Mouse (Mus musculus) neural tube, embryonic 13.5 days (tissue): ENCODE results near the gene Igfbp2. TPM values are rescaled to one million over a fixed set of nuclear protein-coding genes. Genes with fewer than 3 reads are reported as not detected.

Experiments
- ATAC-seq: fragments of 200-750 bp; cut with Nextera tagmentation; 2 replicates; pipeline ENCODE4 v1.8.0; 2017; ENCODE audit warnings: low read depth, mild to moderate bottlenecking, moderate TSS enrichment, moderate library complexity
- H3K27ac ChIP-seq: fragments of 300-500 bp; sonication (generic); replicated peaks from 2 replicates; pipeline ENCODE4 v1.5.1; 2015; ENCODE audit warnings: moderate library complexity, mild to moderate bottlenecking, inconsistent platforms
- H3K27me3 ChIP-seq: fragments of 300-500 bp; sonication (generic); 2 replicates; pipeline ENCODE4 v1.6.1; 2015; ENCODE audit warnings: mild to moderate bottlenecking, inconsistent platforms
- H3K36me3 ChIP-seq: fragments of 300-500 bp; sonication (generic); 2 replicates; pipeline ENCODE4 v1.6.1; 2015; ENCODE audit warnings: mild to moderate bottlenecking, inconsistent platforms
- H3K4me1 ChIP-seq: fragments of 300-500 bp; sonication (generic); replicated peaks from 2 replicates; pipeline ENCODE4 v1.6.1; 2015; ENCODE audit warnings: inconsistent platforms
- H3K4me2 ChIP-seq: fragments of 300-500 bp; sonication (generic); 2 replicates; pipeline ENCODE4 v1.6.1; 2015; ENCODE audit warnings: inconsistent platforms, mild to moderate bottlenecking, moderate library complexity
- H3K4me3 ChIP-seq: fragments of 300-500 bp; sonication (generic); 2 replicates; pipeline ENCODE4 v1.5.1; 2015; ENCODE audit warnings: mild to moderate bottlenecking, inconsistent platforms
- H3K9ac ChIP-seq: fragments of 300-500 bp; sonication (generic); 2 replicates; pipeline ENCODE4 v1.6.1; 2015; ENCODE audit warnings: moderate library complexity, mild to moderate bottlenecking, inconsistent platforms
- H3K9me3 ChIP-seq: fragments of 300-500 bp; sonication (generic); 2 replicates; pipeline ENCODE4 v1.6.1; 2016; ENCODE audit warnings: inconsistent platforms
- WGBS: fragments of 180-500 bp; shearing (Covaris S2); methylation state at CpG from one replicate; pipeline ENCODE4 v1.1.7; 2015; 5-methylcytosine and 5-hydroxymethylcytosine counted together
- polyA plus RNA-seq: library from polyadenylated mRNA; unstranded; fragments of >200 nt; fragmentation: Nextera tagmentation; extraction: Ambion mirVana; gene quantifications from 2 replicates; pipeline ENCODE4 v1.2.1, GENCODE M21; 2015

Igfbp2 gene
- polyA plus RNA-seq, 1 experiment from 2014 or later: 391 TPM

DNA sequence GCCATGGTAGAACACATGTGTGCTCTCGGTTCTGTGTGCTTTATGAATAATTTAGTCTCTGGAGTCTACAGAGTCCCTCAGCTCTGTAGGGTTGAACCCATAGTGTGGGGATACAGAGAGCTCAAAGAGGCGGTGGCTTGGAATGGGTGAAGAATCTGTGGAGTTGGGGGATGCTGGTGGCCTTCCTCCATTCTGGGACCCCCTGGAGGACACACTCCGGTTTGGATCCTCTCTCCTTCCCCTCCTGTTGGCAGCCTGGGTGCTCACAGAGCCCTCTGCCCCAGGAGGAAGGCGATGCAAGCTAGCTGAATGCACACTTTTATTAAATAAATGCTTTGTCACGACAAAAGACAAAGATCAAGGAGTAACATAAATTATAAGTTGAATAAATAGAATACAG lies 33.3 kb downstream of the Igfbp2 start:
- 64% methylated on average over 5 of the region's 5 CpGs for WGBS
- no peak for ATAC-seq

GRCm38 (mm10) chr1:72858286-72858685 lies 34.0 kb downstream of the Igfbp2 start:
- Histone ChIP-seq H3K36me3 (peaks cover 40% of the 10 kb centered on the region), H3K4me1 (peaks cover 29% of the 10 kb centered on the region), H3K27ac (peak overlapping the region; percentile 53; the same call in 1 of the 2 replicates), H3K4me3 (no peak overlapping the region), H3K9me3 (no peaks in the 10 kb centered on the region), H3K27me3 (no peaks in the 10 kb centered on the region), H3K4me2 (no peak overlapping the region), H3K9ac (no peak overlapping the region)
- no peak for ATAC-seq
- 87% methylated on average over 9 of the region's 9 CpGs for WGBS

More for the DNA sequence above, 33.3 kb downstream of the Igfbp2 start:
- Histone ChIP-seq H3K9ac (0 out of 2 replicates have a peak overlapping the region, but pooled peaks have one; percentile 26), H3K4me3 (no peak overlapping the region), H3K9me3 (no peaks in the 10 kb centered on the region), H3K27me3 (no peaks in the 10 kb centered on the region), H3K4me1 (peaks cover 29% of the 10 kb centered on the region), H3K27ac (no peak overlapping the region), H3K36me3 (peaks cover 35% of the 10 kb centered on the region), H3K4me2 (no peak overlapping the region)

DNA sequence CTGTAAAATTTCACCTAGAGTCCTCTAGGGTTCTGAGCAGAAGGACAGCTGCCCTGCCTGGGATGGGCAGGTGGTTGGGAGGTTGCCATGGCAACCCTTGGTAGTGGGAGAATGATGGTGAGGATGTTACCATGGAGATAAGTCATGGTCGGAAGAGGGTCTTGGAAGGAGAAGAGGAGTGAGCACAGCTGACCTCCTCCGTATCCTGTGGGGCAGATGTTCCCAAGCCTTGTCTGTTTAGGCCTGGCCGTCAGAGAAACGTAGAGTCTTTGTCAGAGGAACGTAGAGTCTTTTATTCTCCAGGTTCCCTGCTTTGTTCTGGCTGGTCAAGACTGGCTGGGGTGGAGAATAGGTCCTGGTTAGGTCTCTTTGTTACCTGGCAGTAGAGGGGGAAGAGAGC lies 34.6 kb downstream of the Igfbp2 start:
- no peak overlapping the region for H3K9ac ChIP-seq
- H3K4me1 ChIP-seq: peaks cover 27% of the 10 kb centered on the region
- H3K27ac ChIP-seq: peak overlapping the region; percentile 53
- no peaks in the 10 kb centered on the region for H3K27me3 ChIP-seq
- peak; percentile 45 for ATAC-seq
- H3K36me3 ChIP-seq: peaks cover 42% of the 10 kb centered on the region
- H3K4me2 ChIP-seq: no peak overlapping the region
- no peaks in the 10 kb centered on the region for H3K9me3 ChIP-seq
- H3K4me3 ChIP-seq: no peak overlapping the region
- 29% methylated on average over 5 of the region's 5 CpGs for WGBS

GRCm38 (mm10) chr1:72859963-72860362 lies 35.7 kb downstream of the Igfbp2 start:
- Histone ChIP-seq H3K4me2 (no peak overlapping the region), H3K9me3 (no peaks in the 10 kb centered on the region), H3K27ac (no peak overlapping the region), H3K27me3 (no peaks in the 10 kb centered on the region), H3K36me3 (peaks cover 46% of the 10 kb centered on the region), H3K9ac (no peak overlapping the region), H3K4me1 (peaks cover 24% of the 10 kb centered on the region), H3K4me3 (no peak overlapping the region)
- no peak for ATAC-seq
- 97% methylated on average over 9 of the region's 9 CpGs for WGBS

GRCm38 (mm10) chr1:72860502-72860901 lies 36.2 kb downstream of the Igfbp2 start:
- Histone ChIP-seq H3K36me3 (peaks cover 46% of the 10 kb centered on the region), H3K27ac (no peak overlapping the region), H3K4me2 (no peak overlapping the region), H3K27me3 (no peaks in the 10 kb centered on the region), H3K9me3 (no peaks in the 10 kb centered on the region), H3K4me3 (no peak overlapping the region), H3K4me1 (peaks cover 29% of the 10 kb centered on the region), H3K9ac (no peak overlapping the region)
- WGBS: 93% methylated on average over 2 of the region's 2 CpGs
- ATAC-seq: no peak

GRCm38 (mm10) chr1:72861702-72862101 lies 37.4 kb downstream of the Igfbp2 start:
- ATAC-seq: no peak
- Histone ChIP-seq H3K27ac (no peak overlapping the region), H3K4me1 (peaks cover 40% of the 10 kb centered on the region), H3K4me3 (no peak overlapping the region), H3K4me2 (no peak overlapping the region), H3K9me3 (no peaks in the 10 kb centered on the region), H3K9ac (no peak overlapping the region), H3K36me3 (peaks cover 46% of the 10 kb centered on the region), H3K27me3 (no peaks in the 10 kb centered on the region)
- 80% methylated on average over 2 of the region's 2 CpGs for WGBS

DNA sequence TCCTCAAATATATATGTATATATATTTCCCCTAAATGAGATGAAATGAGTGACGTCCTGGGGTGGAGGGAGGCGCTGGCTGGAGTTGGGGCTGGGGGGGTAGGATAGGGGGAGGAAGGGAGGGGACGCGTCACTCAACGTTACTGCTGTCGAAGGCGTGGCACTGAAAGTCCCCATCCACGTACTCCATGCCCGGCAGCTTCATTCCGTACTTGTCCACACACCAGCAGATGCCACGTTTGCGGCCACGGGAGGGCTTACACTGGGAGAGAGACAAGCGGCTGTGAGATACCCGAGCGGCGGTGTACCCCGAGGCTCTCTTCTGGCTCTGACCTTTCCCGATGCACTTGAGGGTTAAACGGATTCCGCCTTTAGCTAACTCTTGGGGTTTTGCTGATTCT lies 37.9 kb downstream of the Igfbp2 start:
- H3K27me3 ChIP-seq: no peaks in the 10 kb centered on the region
- ATAC-seq: no peak
- H3K9ac ChIP-seq: no peak overlapping the region
- no peaks in the 10 kb centered on the region for H3K9me3 ChIP-seq
- H3K4me2 ChIP-seq: no peak overlapping the region
- H3K4me1 ChIP-seq: peaks cover 46% of the 10 kb centered on the region
- H3K4me3 ChIP-seq: no peak overlapping the region
- H3K36me3 ChIP-seq: peaks cover 46% of the 10 kb centered on the region
- no peak overlapping the region for H3K27ac ChIP-seq
- WGBS: 88% methylated on average over 21 of the region's 21 CpGs

DNA sequence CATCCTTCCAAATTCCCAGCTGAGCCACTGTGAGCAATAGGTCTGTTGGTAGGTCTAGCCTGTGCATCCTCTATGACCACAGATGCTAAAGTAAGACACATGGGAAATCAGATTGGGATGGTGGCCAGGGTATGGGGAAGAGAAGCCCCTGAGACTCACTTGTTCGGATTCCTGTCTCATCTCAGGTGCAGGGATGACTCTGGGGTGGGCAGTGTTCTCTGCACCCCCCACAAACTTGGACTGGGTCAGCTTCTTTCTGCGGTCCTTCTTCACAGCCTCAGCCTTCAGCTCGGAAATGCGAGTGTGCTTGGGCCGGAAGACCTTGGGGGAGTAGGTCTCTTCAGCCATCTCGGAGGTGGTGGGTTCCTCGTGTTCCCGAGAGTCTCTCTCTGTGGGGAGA lies 39.4 kb downstream of the Igfbp2 start:
- H3K4me3 ChIP-seq: no peak overlapping the region
- no peak for ATAC-seq
- H3K9me3 ChIP-seq: no peaks in the 10 kb centered on the region
- H3K36me3 ChIP-seq: peaks cover 45% of the 10 kb centered on the region
- no peak overlapping the region for H3K9ac ChIP-seq
- H3K4me1 ChIP-seq: peaks cover 49% of the 10 kb centered on the region
- no peak overlapping the region for H3K27ac ChIP-seq
- H3K4me2 ChIP-seq: no peak overlapping the region
- WGBS: 91% methylated on average over 8 of the region's 8 CpGs
- no peaks in the 10 kb centered on the region for H3K27me3 ChIP-seq

DNA sequence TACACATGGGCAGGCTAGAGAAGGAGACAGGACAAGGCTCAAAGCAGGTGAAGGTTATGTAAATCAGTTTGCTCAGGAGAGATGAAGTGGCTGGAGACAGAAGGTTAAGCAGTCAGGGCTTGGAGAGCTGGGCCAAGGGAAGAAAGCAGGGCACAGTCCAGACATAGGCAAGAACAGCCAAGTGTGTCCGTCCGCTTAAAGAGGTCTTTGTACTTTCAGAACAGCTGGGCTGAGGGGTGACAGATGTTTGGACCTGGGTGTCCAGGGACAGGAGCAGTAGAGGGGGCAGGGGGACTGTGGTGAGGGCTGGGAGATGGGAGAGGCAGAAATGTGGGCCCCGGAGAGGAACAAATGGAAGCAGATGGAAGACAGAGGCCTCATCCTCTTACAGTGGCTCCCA lies 40.0 kb downstream of the Igfbp2 start:
- no peak overlapping the region for H3K4me2 ChIP-seq
- no peaks in the 10 kb centered on the region for H3K9me3 ChIP-seq
- peaks cover 39% of the 10 kb centered on the region for H3K36me3 ChIP-seq
- 69% methylated on average over 3 of the region's 3 CpGs for WGBS
- peaks cover 49% of the 10 kb centered on the region for H3K4me1 ChIP-seq
- no peak overlapping the region for H3K4me3 ChIP-seq
- H3K9ac ChIP-seq: no peak overlapping the region
- H3K27ac ChIP-seq: no peak overlapping the region
- ATAC-seq: no peak
- H3K27me3 ChIP-seq: no peaks in the 10 kb centered on the region

DNA sequence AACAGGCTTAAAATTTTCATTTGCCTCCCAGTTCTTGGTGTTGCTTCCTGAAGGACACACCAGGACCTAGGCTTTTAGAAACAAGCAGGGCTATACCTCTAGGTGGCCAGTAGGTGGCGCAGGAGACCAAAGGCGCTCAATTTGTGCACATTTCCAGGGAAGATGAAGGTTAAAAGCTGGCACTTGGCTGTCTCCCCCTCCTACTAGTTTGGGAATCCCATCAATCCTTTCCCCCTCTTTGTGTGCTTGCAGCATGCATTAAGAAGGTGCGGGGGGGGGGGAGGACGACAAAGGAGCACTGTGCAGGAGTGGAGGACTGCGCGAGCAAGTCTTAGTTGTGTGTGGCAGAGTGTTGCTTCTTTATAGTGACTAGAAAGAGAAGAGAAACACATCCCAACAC lies 41.6 kb downstream of the Igfbp2 start:
- peak overlapping the region; percentile 14; the same call in 1 of the 2 replicates for H3K27ac ChIP-seq
- H3K9me3 ChIP-seq: no peaks in the 10 kb centered on the region
- no peak overlapping the region for H3K9ac ChIP-seq
- H3K4me1 ChIP-seq: peaks cover 59% of the 10 kb centered on the region
- no peak overlapping the region for H3K4me2 ChIP-seq
- WGBS: 6% methylated on average over 6 of the region's 6 CpGs
- no peak overlapping the region for H3K4me3 ChIP-seq
- H3K36me3 ChIP-seq: peaks cover 25% of the 10 kb centered on the region
- peak; percentile 68 for ATAC-seq
- no peaks in the 10 kb centered on the region for H3K27me3 ChIP-seq

DNA sequence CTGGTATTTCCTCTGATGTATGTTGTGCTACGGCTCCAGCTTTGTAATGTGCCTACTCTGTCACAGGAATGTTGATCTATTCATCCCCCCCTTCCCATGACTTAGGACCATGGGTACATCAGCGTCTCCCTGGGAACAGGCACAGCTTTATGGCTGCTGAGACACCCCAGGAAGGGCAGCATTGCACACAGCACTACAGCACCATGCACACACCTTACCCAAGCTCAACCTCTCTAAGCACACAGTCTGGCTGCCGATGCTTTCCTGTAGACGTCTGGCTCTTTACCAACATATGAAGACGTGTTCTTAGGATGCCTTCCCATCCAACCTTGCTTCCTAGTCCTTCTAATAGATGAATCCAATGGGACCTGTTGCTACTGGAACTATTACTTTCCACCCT lies 42.1 kb downstream of the Igfbp2 start:
- no peaks in the 10 kb centered on the region for H3K9me3 ChIP-seq
- peaks cover 64% of the 10 kb centered on the region for H3K4me1 ChIP-seq
- ATAC-seq: 0 out of 2 replicates have a peak, but pooled peaks have one; percentile 26
- H3K4me2 ChIP-seq: peak overlapping the region; percentile 27; the same call in 1 of the 2 replicates
- peaks cover 23% of the 10 kb centered on the region for H3K36me3 ChIP-seq
- no peak overlapping the region for H3K9ac ChIP-seq
- 43% methylated on average over 5 of the region's 5 CpGs for WGBS
- H3K27me3 ChIP-seq: no peaks in the 10 kb centered on the region
- H3K4me3 ChIP-seq: no peak overlapping the region
- peak overlapping the region; percentile 14; the same call in 1 of the 2 replicates for H3K27ac ChIP-seq

DNA sequence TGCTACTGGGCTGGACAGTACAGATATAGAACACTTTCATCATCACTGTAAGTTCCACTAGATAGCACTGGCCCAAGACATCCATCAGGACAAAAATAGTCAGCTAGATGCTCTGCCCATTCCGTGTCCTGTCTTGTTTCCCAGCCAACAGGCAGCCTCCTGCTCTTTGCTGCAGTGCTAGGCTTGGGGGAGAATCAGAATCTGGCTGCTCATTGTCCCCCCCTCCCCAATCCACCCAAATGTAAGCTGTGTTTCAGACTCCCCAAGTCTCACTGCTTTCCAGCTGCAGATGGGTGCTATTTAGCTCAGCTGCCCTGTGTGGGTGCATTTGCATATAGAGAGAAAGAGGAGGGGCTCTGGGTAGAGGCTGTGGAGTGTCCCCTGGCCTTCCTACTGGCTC lies 43.0 kb downstream of the Igfbp2 start:
- H3K36me3 ChIP-seq: peaks cover 13% of the 10 kb centered on the region
- H3K4me1 ChIP-seq: peaks cover 72% of the 10 kb centered on the region
- peak overlapping the region; percentile 43; the same call in 1 of the 2 replicates for H3K27ac ChIP-seq
- H3K9me3 ChIP-seq: no peaks in the 10 kb centered on the region
- H3K9ac ChIP-seq: peak overlapping the region; percentile 14; the same call in 1 of the 2 replicates
- H3K27me3 ChIP-seq: peaks cover 4% of the 10 kb centered on the region; the same call in 1 of the 2 replicates
- 32% methylated on average over 1 of the region's 1 CpGs for WGBS
- ATAC-seq: no peak
- H3K4me2 ChIP-seq: peak overlapping the region; percentile 21; the same call in 1 of the 2 replicates
- H3K4me3 ChIP-seq: no peak overlapping the region
